Comparison of ENCODE assay signal across 38 mouse cellular contexts in the genomic region with DNA sequence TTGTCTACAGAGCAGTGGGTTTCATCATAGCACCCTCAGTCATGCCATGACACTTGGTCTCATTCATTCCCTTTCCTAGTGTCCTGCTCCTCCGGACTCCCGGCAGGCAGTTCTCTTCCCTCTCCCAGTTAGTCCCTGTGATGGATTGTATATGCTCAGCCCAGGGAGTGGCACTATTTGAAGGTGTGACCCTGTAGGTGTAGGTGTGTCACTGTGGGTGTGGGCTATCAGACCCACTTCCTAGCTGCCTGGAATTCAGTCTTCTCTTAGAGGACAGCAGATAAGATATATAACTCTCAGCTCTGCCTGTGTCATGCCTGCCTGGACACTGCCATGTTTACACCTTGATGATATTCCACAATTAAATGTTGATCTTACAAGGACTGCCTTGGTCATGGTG. TPM values are rescaled to one million over a fixed set of nuclear protein-coding genes. Genes with fewer than 3 reads are reported as not detected.
"Had no signal": no experiment of that assay in that cellular context is flagged by ENCODE, and none has a peak within 500 bp of the region (broad histone marks: within the 10 kb centered on the region; RNA-seq: fewer than 3 reads in every experiment).

No protein-coding gene starts in this region.

- H3K4me2 ChIP-seq: limb, embryonic 12.5 days; limb, embryonic 13.5 days; limb, embryonic 15.5 days; liver, embryonic 11.5 days; liver, embryonic 12.5 days; liver, embryonic 13.5 days; liver, embryonic 15.5 days; lung, embryonic 14.5 days; lung, embryonic 15.5 days; midbrain, embryonic 11.5 days; midbrain, embryonic 12.5 days; midbrain, embryonic 13.5 days; midbrain, embryonic 15.5 days had no signal

- H3K4me1 ChIP-seq: limb, embryonic 10.5 days; limb, embryonic 12.5 days; limb, embryonic 13.5 days; limb, embryonic 15.5 days; liver, embryonic 15.5 days; lung, embryonic 15.5 days; midbrain, embryonic 10.5 days; midbrain, embryonic 12.5 days; midbrain, embryonic 13.5 days; midbrain, embryonic 15.5 days had no signal

- ATAC-seq: liver, embryonic 12.5 days; liver, postnatal 0 days; lung, postnatal 0 days; midbrain, embryonic 13.5 days; midbrain, embryonic 15.5 days; midbrain, embryonic 16.5 days had no signal

- H3K4me3 ChIP-seq: left cerebral cortex, adult 2 months; limb, embryonic 10.5 days; limb, embryonic 12.5 days; limb, embryonic 13.5 days; limb, embryonic 15.5 days; liver, embryonic 12.5 days; liver, embryonic 13.5 days; liver, embryonic 15.5 days; lung, embryonic 15.5 days; megakaryocyte, embryonic 14.5 days; midbrain, embryonic 10.5 days; midbrain, embryonic 12.5 days; midbrain, embryonic 13.5 days; midbrain, embryonic 15.5 days; myocyte had no signal

- H3K27ac ChIP-seq: left cerebral cortex, adult 2 months; limb, embryonic 10.5 days; limb, embryonic 12.5 days; limb, embryonic 13.5 days; limb, embryonic 15.5 days; liver, embryonic 12.5 days; liver, embryonic 13.5 days; liver, embryonic 14.5 days; liver, embryonic 15.5 days; lung, embryonic 15.5 days; macrophage; midbrain, embryonic 10.5 days; midbrain, embryonic 12.5 days; midbrain, embryonic 13.5 days; midbrain, embryonic 15.5 days had no signal

- H3K9ac ChIP-seq: limb, embryonic 12.5 days; limb, embryonic 13.5 days; limb, embryonic 15.5 days; liver, embryonic 12.5 days; liver, embryonic 13.5 days; liver, embryonic 14.5 days; liver, embryonic 15.5 days; liver, postnatal 0 days; lung, embryonic 14.5 days; lung, embryonic 15.5 days; midbrain, embryonic 12.5 days; midbrain, embryonic 13.5 days; midbrain, embryonic 15.5 days had no signal

- H3K9me3 ChIP-seq: limb, embryonic 10.5 days; limb, embryonic 12.5 days; limb, embryonic 13.5 days; limb, embryonic 15.5 days; liver, embryonic 12.5 days; liver, embryonic 13.5 days; liver, embryonic 15.5 days; lung, embryonic 15.5 days; megakaryocyte, embryonic 14.5 days; midbrain, embryonic 10.5 days; midbrain, embryonic 12.5 days; midbrain, embryonic 13.5 days; midbrain, embryonic 15.5 days had no signal

- H3K27me3 ChIP-seq: limb, embryonic 12.5 days; limb, embryonic 13.5 days; limb, embryonic 15.5 days; liver, embryonic 12.5 days; liver, embryonic 13.5 days; liver, embryonic 15.5 days; lung, embryonic 15.5 days; megakaryocyte, embryonic 14.5 days; midbrain, embryonic 12.5 days; midbrain, embryonic 13.5 days; midbrain, embryonic 15.5 days had no signal

- DNase-seq: left cerebral cortex, postnatal 4 days; liver; liver, embryonic 13.5 days; liver, postnatal 0 days; lung, adult 18-20 months; lung, adult 2 months; lung, embryonic 14.5 days; lung, postnatal 10 days; lung, postnatal 14 days; lung, postnatal 36 days; lung, postnatal 4 days; midbrain, embryonic 14.5 days had no signal

RNA-seq across cellular contexts. Expression of a gene that starts 17.8 kb away (rescaled TPM):
- polyA plus RNA-seq: limb, embryonic 10.5 days; limb, embryonic 11.5 days; limb, embryonic 12.5 days; limb, embryonic 13.5 days; limb, embryonic 14.5 days; limb, embryonic 15.5 days; liver, adult 2 months; liver, embryonic 11.5 days; liver, embryonic 12.5 days; liver, embryonic 13.5 days; liver, embryonic 14.5 days; liver, embryonic 15.5 days; liver, embryonic 16.5 days; liver, postnatal 0 days; lung, adult 2 months; lung, embryonic 14.5 days; lung, embryonic 15.5 days; lung, embryonic 16.5 days; lung, postnatal 0 days; macrophage; midbrain, embryonic 10.5 days; midbrain, embryonic 11.5 days; midbrain, embryonic 12.5 days; midbrain, embryonic 13.5 days; midbrain, embryonic 14.5 days; midbrain, embryonic 15.5 days; midbrain, embryonic 16.5 days; midbrain, postnatal 0 days; myocyte had no signal
